Mouse (Mus musculus): ENCODE measurements at regions not wholly inside any gene's neighbourhood (a gene's known extent, or its start where the extent isn't known, plus 50 kb on each side); places are given as distances from the start of the nearest gene placed in this dataset.

GRCm38 (mm10) chr3:97356647-97357046, 58.9 kb upstream of the Bcl9 start:
- WGBS = 36% methylated on average over 2 of the region's 2 CpGs
- no peaks in the 10 kb centered on the region for H3K9me3 ChIP-seq
- ATAC-seq = no peak

GRCm38 (mm10) chr3:97355466-97355865, 57.7 kb upstream of the Bcl9 start:
- ATAC-seq = no peak
- no peak overlapping the region for H3K4me3 ChIP-seq (replicated peaks)
- no peaks in the 10 kb centered on the region for H3K36me3 ChIP-seq
- no peak overlapping the region for H3K4me2 ChIP-seq (replicated peaks)
- no peaks in the 10 kb centered on the region for H3K27me3 ChIP-seq (replicated peaks)
- no peaks in the 10 kb centered on the region for H3K9me3 ChIP-seq
- no peak overlapping the region for H3K9ac ChIP-seq
- H3K27ac ChIP-seq = no peak overlapping the region
- H3K4me1 ChIP-seq (replicated peaks) = no peaks in the 10 kb centered on the region

More at GRCm38 (mm10) chr3:97356647-97357046, 58.9 kb upstream of the Bcl9 start:
- Histone ChIP-seq H3K36me3 (no peaks in the 10 kb centered on the region), H3K27me3 (replicated peaks) (no peaks in the 10 kb centered on the region), H3K9ac (no peak overlapping the region), H3K4me3 (replicated peaks) (no peak overlapping the region), H3K27ac (no peak overlapping the region), H3K4me1 (replicated peaks) (no peaks in the 10 kb centered on the region), H3K4me2 (replicated peaks) (no peak overlapping the region)

GRCm38 (mm10) chr3:97353803-97354202, 56.1 kb upstream of the Bcl9 start:
- Histone ChIP-seq H3K4me3 (replicated peaks) (no peak overlapping the region), H3K27me3 (replicated peaks) (no peaks in the 10 kb centered on the region), H3K36me3 (no peaks in the 10 kb centered on the region), H3K9ac (no peak overlapping the region), H3K27ac (no peak overlapping the region), H3K4me1 (replicated peaks) (peaks cover 4% of the 10 kb centered on the region; the same call in 1 of the 2 replicates), H3K9me3 (no peaks in the 10 kb centered on the region), H3K4me2 (replicated peaks) (no peak overlapping the region)
- ATAC-seq = no peak
- 43% methylated on average over 6 of the region's 6 CpGs for WGBS

DNA sequence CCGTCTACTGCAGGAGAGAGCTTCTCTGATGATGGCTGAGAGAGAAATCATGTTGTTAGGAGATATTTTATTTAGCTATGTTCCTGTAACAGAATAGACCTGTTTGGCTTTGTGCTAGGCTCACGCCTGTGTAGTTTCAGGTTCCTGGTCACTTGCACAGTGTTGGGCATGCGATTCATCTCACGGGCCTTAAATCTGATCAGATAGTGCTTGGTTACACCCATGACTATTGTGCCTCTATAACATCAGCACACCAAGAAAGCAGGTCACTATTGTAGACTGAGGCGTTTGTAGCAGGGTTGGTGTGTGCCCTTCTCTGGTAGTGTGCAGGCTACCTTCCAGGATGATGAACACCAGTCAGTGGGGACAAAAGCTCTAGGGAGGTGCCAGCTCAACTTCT, 54.3 kb upstream of the Bcl9 start:
- H3K27me3 ChIP-seq (replicated peaks) = no peaks in the 10 kb centered on the region
- H3K4me2 ChIP-seq (replicated peaks) = no peak overlapping the region
- no peaks in the 10 kb centered on the region for H3K9me3 ChIP-seq
- no peaks in the 10 kb centered on the region for H3K36me3 ChIP-seq
- no peak overlapping the region for H3K27ac ChIP-seq
- H3K4me3 ChIP-seq (replicated peaks) = no peak overlapping the region
- H3K9ac ChIP-seq = no peak overlapping the region
- ATAC-seq = no peak
- H3K4me1 ChIP-seq (replicated peaks) = peaks cover 4% of the 10 kb centered on the region; the same call in 1 of the 2 replicates
- WGBS = 93% methylated on average over 5 of the region's 5 CpGs

GRCm38 (mm10) chr3:97349395-97349794, 51.7 kb upstream of the Bcl9 start:
- Histone ChIP-seq H3K4me1 (replicated peaks) (peaks cover 4% of the 10 kb centered on the region; the same call in 1 of the 2 replicates), H3K27ac (no peak overlapping the region), H3K4me3 (replicated peaks) (no peak overlapping the region), H3K9ac (no peak overlapping the region), H3K27me3 (replicated peaks) (no peaks in the 10 kb centered on the region), H3K9me3 (no peaks in the 10 kb centered on the region), H3K4me2 (replicated peaks) (no peak overlapping the region), H3K36me3 (no peaks in the 10 kb centered on the region)
- ATAC-seq = peak; percentile 79
- 41% methylated on average over 4 of the region's 4 CpGs for WGBS

Measured in intestine, embryonic 15.5 days (tissue).